Mouse (Mus musculus): ENCODE data around the gene Gp2. TPM values are rescaled to one million over a fixed set of nuclear protein-coding genes. Genes with fewer than 3 reads are reported as not detected.

Gp2 gene
- total and polyA plus RNA-seq, 3 experiments, result not detected

GRCm38 (mm10) chr7:119418523-119418922, 40.6 kb downstream of the Gp2 start:
- TF ChIP-seq RCOR1 (conservative IDR thresholded peaks at IDR 0.05; ENCODE audit: low read depth, low read length), result no peak
- TF ChIP-seq CHD2 (IDR thresholded peaks at IDR 0.05; ENCODE audit: low read length), result no peak
- TF ChIP-seq CTCF (conservative IDR thresholded peaks at IDR 0.05 in 1 of 2, IDR thresholded peaks at IDR 0.05 in 1 of 2; ENCODE audit: low read depth in 2 of 2, low read length in 2 of 2), result no peak
- TF ChIP-seq CHD1 (IDR thresholded peaks at IDR 0.05; ENCODE audit: low read depth, low read length), result no peak
- no peak for TF ChIP-seq GABPA (IDR thresholded peaks at IDR 0.05; ENCODE audit: insufficient replicate concordance, low read depth, low read length)
- TF ChIP-seq UBTF (IDR thresholded peaks at IDR 0.05; ENCODE audit: low read depth, low read length), result no peak
- no peak for TF ChIP-seq MAX (IDR thresholded peaks at IDR 0.05; ENCODE audit: low read length)
- no peak for TF ChIP-seq BHLHE40 (IDR thresholded peaks at IDR 0.05; ENCODE audit: low read depth, low read length)
- no peak for TF ChIP-seq MYC (IDR thresholded peaks at IDR 0.05; ENCODE audit: low read depth, low read length)
- no peak for TF ChIP-seq HCFC1 (IDR thresholded peaks at IDR 0.05; ENCODE audit: low read depth, low read length)
- no peak for TF ChIP-seq ETS1 (conservative IDR thresholded peaks at IDR 0.05; ENCODE audit: low read depth, low read length)
- TF ChIP-seq ZC3H11A (IDR thresholded peaks at IDR 0.05; ENCODE audit: low read depth, low read length), result no peak
- no peaks in the 10 kb centered on the region for H3K79me2 ChIP-seq (replicated peaks; ENCODE audit: control insufficient read depth, extremely low read depth, insufficient read depth, poor library complexity, severe bottlenecking)
- dilution Hi-C loops (cut with MboI; ENCODE audit: extremely low pct_ligation_motif_present, extremely low pct_unique_long_range_greater_than_20kb, low sequenced_read_pairs) (no loop called here), in situ Hi-C loops (cut with MboI; ENCODE audit: low pct_ligation_motif_present, low pct_unique_long_range_greater_than_20kb, low sequenced_read_pairs) (no loop called here)
- no peak overlapping the region for H3K4me3 ChIP-seq (replicated peaks in 1 of 3; ENCODE audit: low read depth in 2 of 3, low read length in 2 of 3, poor library complexity in 1 of 3)
- peaks cover 49% of the 10 kb centered on the region for H3K27me3 ChIP-seq (replicated peaks)
- H3K4me1 ChIP-seq (ENCODE audit: control insufficient read depth in 1 of 2, insufficient read depth in 2 of 2), result no peaks in the 10 kb centered on the region
- no peak overlapping the region for H3K27ac ChIP-seq (ENCODE audit: insufficient read depth, low read depth)
- no peak overlapping the region for H3K9ac ChIP-seq (ENCODE audit: insufficient read depth, low read depth)
- H3K4me2 ChIP-seq (ENCODE audit: insufficient read depth, low read depth, poor library complexity, severe bottlenecking), result no peak overlapping the region
- no peak for DNase-seq (ENCODE audit: extremely low read depth)
- H3K9me3 ChIP-seq (replicated peaks; ENCODE audit: low read length), result no peaks in the 10 kb centered on the region
- H3K36me3 ChIP-seq (replicated peaks in 1 of 2; ENCODE audit: control insufficient read depth in 1 of 2, insufficient read depth in 1 of 2, low read length in 1 of 2), result no peaks in the 10 kb centered on the region

GRCm38 (mm10) chr7:119394050-119394732, 64.9 kb downstream of the Gp2 start:
- Histone ChIP-seq H3K79me2 (replicated peaks; ENCODE audit: control insufficient read depth, extremely low read depth, insufficient read depth, poor library complexity, severe bottlenecking) (no peaks in the 10 kb centered on the region), H3K4me1 (ENCODE audit: control insufficient read depth in 1 of 2, insufficient read depth in 2 of 2) (no peaks in the 10 kb centered on the region), H3K9ac (ENCODE audit: insufficient read depth, low read depth) (no peak overlapping the region), H3K36me3 (replicated peaks in 1 of 2; ENCODE audit: control insufficient read depth in 1 of 2, insufficient read depth in 1 of 2, low read length in 1 of 2) (no peaks in the 10 kb centered on the region), H3K4me3 (replicated peaks in 1 of 3; ENCODE audit: low read depth in 2 of 3, low read length in 2 of 3, poor library complexity in 1 of 3) (no peak overlapping the region), H3K27me3 (replicated peaks) (peaks cover 72% of the 10 kb centered on the region), H3K4me2 (ENCODE audit: insufficient read depth, low read depth, poor library complexity, severe bottlenecking) (peak overlapping the region; percentile 66), H3K27ac (ENCODE audit: insufficient read depth, low read depth) (no peak overlapping the region), H3K9me3 (replicated peaks; ENCODE audit: low read length) (no peaks in the 10 kb centered on the region)
- DNase-seq (ENCODE audit: extremely low read depth), result no peak
- dilution Hi-C loops (cut with MboI; ENCODE audit: extremely low pct_ligation_motif_present, extremely low pct_unique_long_range_greater_than_20kb, low sequenced_read_pairs), result no loop called here
- in situ Hi-C loops (cut with MboI; ENCODE audit: low pct_ligation_motif_present, low pct_unique_long_range_greater_than_20kb, low sequenced_read_pairs), result no loop called here
- TF ChIP-seq CHD2 (IDR thresholded peaks at IDR 0.05; ENCODE audit: low read length) (no peak), GABPA (IDR thresholded peaks at IDR 0.05; ENCODE audit: insufficient replicate concordance, low read depth, low read length) (no peak), ZMIZ1 (IDR thresholded peaks at IDR 0.05; ENCODE audit: low read depth, low read length) (no peak), UBTF (IDR thresholded peaks at IDR 0.05; ENCODE audit: low read depth, low read length) (no peak), PAX5 (IDR thresholded peaks at IDR 0.05; ENCODE audit: low read length) (no peak), NELFE (IDR thresholded peaks at IDR 0.05; ENCODE audit: low read depth, low read length) (no peak), ETS1 (conservative IDR thresholded peaks at IDR 0.05; ENCODE audit: low read depth, low read length) (no peak), MEF2A (IDR thresholded peaks at IDR 0.05; ENCODE audit: borderline replicate concordance, low read depth, low read length) (no peak), ZC3H11A (IDR thresholded peaks at IDR 0.05; ENCODE audit: low read depth, low read length) (no peak), BHLHE40 (IDR thresholded peaks at IDR 0.05; ENCODE audit: low read depth, low read length) (no peak), RCOR1 (conservative IDR thresholded peaks at IDR 0.05; ENCODE audit: low read depth, low read length) (no peak), POLR2A (IDR thresholded peaks at IDR 0.05; ENCODE audit: low read depth, low read length) (no peak), IRF4 (IDR thresholded peaks at IDR 0.05; ENCODE audit: low read depth, low read length) (no peak), ZKSCAN1 (IDR thresholded peaks at IDR 0.05; ENCODE audit: borderline replicate concordance, low read depth, low read length) (no peak), CTCF (conservative IDR thresholded peaks at IDR 0.05 in 1 of 2, IDR thresholded peaks at IDR 0.05 in 1 of 2; ENCODE audit: low read depth in 2 of 2, low read length in 2 of 2) (no peak), TCF12 (IDR thresholded peaks at IDR 0.05; ENCODE audit: low read depth, low read length) (no peak), ELF1 (IDR thresholded peaks at IDR 0.05; ENCODE audit: low read depth, low read length) (no peak), E2F4 (IDR thresholded peaks at IDR 0.05; ENCODE audit: insufficient replicate concordance, low read depth, low read length) (no peak), MYC (IDR thresholded peaks at IDR 0.05; ENCODE audit: low read depth, low read length) (no peak)

Data from CH12.LX (cell line).